10 mouse cellular contexts compared by ENCODE assay signal in genomic region chr8:84127202-84127901, GRCm38 (mm10). TPM values are rescaled to one million over a fixed set of nuclear protein-coding genes. Genes with fewer than 3 reads are reported as not detected.
A peak's percentile ranks its signal among the peaks of the same experiment; 100 is the strongest.
DNase-seq lines count a peak whose midpoint lies in the region.
"Had no signal": no experiment of that assay in that cellular context is flagged by ENCODE, and none has a peak within 500 bp of the region (broad histone marks: within the 10 kb centered on the region; RNA-seq: fewer than 3 reads in every experiment).

No protein-coding gene starts in this region.

- H3K4me1 ChIP-seq in limb, embryonic 10.5 days: peaks cover 34% of the 10 kb centered on the region

- peak; percentile 31 for DNase-seq in lung, postnatal 10 days
- no peak for DNase-seq in lung, postnatal 25 days (ENCODE audit: low spot score)
- DNase-seq in T-cell, adult 2 months (ENCODE audit: low spot score): peak; percentile 93
- DNase-seq in limb, embryonic 10.5 days (ENCODE audit: low spot score): no peak
- peak; percentile 79 for DNase-seq in thymus, postnatal 14 days
- DNase-seq in right cerebral cortex, postnatal 36 days (ENCODE audit: low spot score in 2 of 2): no peak
- DNase-seq in adrenal gland, postnatal 14 days: no peak

- WGBS in limb, embryonic 10.5 days: 62% methylated on average over 17 of the region's 17 CpGs

- H3K4me3 ChIP-seq in limb, embryonic 10.5 days: no peak overlapping the region

- H3K27me3 ChIP-seq in limb, embryonic 10.5 days (ENCODE audit: low read depth, poor library complexity, severe bottlenecking): peaks cover 10% of the 10 kb centered on the region; the same call in 1 of the 2 replicates

- H3K9me3 ChIP-seq in limb, embryonic 10.5 days (replicated peaks): no peaks in the 10 kb centered on the region

- peaks cover 15% of the 10 kb centered on the region for H3K36me3 ChIP-seq in limb, embryonic 10.5 days

- H3K27ac ChIP-seq in limb, embryonic 10.5 days: peak overlapping the region; percentile 66
- H3K27ac ChIP-seq: macrophage; stomach, postnatal 0 days had no signal

RNA-seq across cellular contexts. Expression of gene Podnl1, which starts 1.6 kb away (rescaled TPM):
- polyA plus RNA-seq in limb, embryonic 10.5 days (2016; fragmentation: Nextera tagmentation; extraction: Ambion mirVana): 0.29 TPM in 1 of 2 replicates, not detected in the other
- 0.44 and 1.1 TPM in 2 replicates for total RNA-seq in adrenal gland, postnatal 14 days (2021)
- total RNA-seq: layer of hippocampus, postnatal 14 days had no signal
- polyA plus RNA-seq: macrophage had no signal

RNA-seq across cellular contexts. Expression of gene Cc2d1a, which starts 20.4 kb away (rescaled TPM):
- polyA plus RNA-seq in limb, embryonic 10.5 days (2016; fragmentation: Nextera tagmentation; extraction: Ambion mirVana): 22.6 and 24.8 TPM in 2 replicates
- 23.8 and 31.0 TPM in 2 replicates for total RNA-seq in adrenal gland, postnatal 14 days (2021)

RNA-seq across cellular contexts. Expression of gene 4930432K21Rik, which starts 20.5 kb away (rescaled TPM):
- polyA plus RNA-seq in limb, embryonic 10.5 days (2016; fragmentation: Nextera tagmentation; extraction: Ambion mirVana): 1.5 and 2.3 TPM in 2 replicates
- 0.49 and 0.82 TPM in 2 replicates for total RNA-seq in adrenal gland, postnatal 14 days (2021)

RNA-seq across cellular contexts. Expression of gene Dcaf15, which starts 22.8 kb away (rescaled TPM):
- 20.2 and 20.8 TPM in 2 replicates for polyA plus RNA-seq in limb, embryonic 10.5 days (2016; fragmentation: Nextera tagmentation; extraction: Ambion mirVana)
- 16.5 and 21.0 TPM in 2 replicates for total RNA-seq in adrenal gland, postnatal 14 days (2021)

RNA-seq across cellular contexts. Expression of gene Nanos3, which starts 57.7 kb away (rescaled TPM):
- polyA plus RNA-seq in limb, embryonic 10.5 days (2016; fragmentation: Nextera tagmentation; extraction: Ambion mirVana): 3.1 and 3.2 TPM in 2 replicates
- 0.67 and 1.2 TPM in 2 replicates for total RNA-seq in adrenal gland, postnatal 14 days (2021)
- polyA plus RNA-seq: macrophage had no signal

Comparison
In these comparisons a context has a peak if more than half of its experiments do, and no peak if none do; other contexts are left out.
1. DNase-seq: peak in lung, postnatal 10 days (single experiment), T-cell, adult 2 months (single experiment) and thymus, postnatal 14 days (single experiment); none in lung, postnatal 25 days (single experiment), limb, embryonic 10.5 days (single experiment), right cerebral cortex, postnatal 36 days (0 of 2) and adrenal gland, postnatal 14 days (single experiment).